Mouse (Mus musculus) heart, adult 18-20 months (tissue): ENCODE data around the gene Kcnip3. TPM values are rescaled to one million over a fixed set of nuclear protein-coding genes. Genes with fewer than 3 reads are reported as not detected.

Experiments used
- DNase-seq, 2 experiments: peaks; one replicate each; pipeline ENCODE4 v3.0.0; 2021 to 2022; ENCODE audit warnings: mixed read lengths in 1 of 2
- total RNA-seq, 2 experiments: library from RNA; stranded (reverse); gene quantifications; 2 replicates each; pipeline ENCODE4 v1.2.3; 2021

Kcnip3 gene
- total RNA-seq, 2 experiments from 2014 or later: 1.5 to 1.8 TPM

- DNase-seq: no peak
These were observed 3.6 kb downstream of the Kcnip3 start for GRCm38 (mm10) chr2:127518273-127518672.

GRCm38 (mm10) chr2:127517081-127517480, 4.8 kb downstream of the Kcnip3 start:
- DNase-seq: no peak

GRCm38 (mm10) chr2:127514380-127515124, 7.3 kb downstream of the Kcnip3 start:
- DNase-seq: no peak

GRCm38 (mm10) chr2:127513244-127513643, 8.7 kb downstream of the Kcnip3 start:
- no peak for DNase-seq

- DNase-seq: no peak
These were observed 10.5 kb downstream of the Kcnip3 start for GRCm38 (mm10) chr2:127511426-127511825.

DNA sequence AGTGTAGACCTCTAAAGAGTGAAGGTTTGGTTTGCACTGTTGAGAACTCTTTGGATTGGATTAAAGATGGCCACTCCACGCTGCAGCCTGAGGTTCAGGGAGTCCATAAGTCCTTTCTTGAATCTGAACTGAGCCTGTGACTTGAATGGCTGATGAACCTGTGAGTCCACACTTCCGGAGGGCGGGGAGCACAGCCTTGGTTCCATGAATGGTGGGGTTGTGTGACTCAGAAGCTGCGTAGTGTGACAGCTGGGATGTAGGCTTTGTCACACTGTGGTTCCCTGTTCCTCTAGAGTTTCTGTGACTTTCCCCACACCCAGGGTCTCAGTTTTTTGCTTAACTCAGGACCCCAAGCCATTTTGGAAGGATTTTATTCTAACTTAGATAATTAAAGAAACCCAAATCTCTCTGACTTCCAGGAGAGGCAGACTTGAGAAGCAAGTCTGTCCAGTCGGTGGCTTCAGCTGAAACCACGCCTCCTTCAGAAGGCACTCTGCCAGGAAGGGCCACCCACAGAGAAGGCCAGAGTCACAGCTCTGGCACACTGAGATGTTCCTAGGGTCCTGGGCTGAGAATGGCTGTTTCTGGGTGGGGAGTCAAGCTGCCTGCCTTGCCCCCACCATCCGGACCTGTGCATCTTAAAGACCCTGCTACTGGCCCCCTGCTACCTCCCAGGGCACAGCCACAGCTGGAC, 13.8 kb downstream of the Kcnip3 start:
- no peak for DNase-seq

DNA sequence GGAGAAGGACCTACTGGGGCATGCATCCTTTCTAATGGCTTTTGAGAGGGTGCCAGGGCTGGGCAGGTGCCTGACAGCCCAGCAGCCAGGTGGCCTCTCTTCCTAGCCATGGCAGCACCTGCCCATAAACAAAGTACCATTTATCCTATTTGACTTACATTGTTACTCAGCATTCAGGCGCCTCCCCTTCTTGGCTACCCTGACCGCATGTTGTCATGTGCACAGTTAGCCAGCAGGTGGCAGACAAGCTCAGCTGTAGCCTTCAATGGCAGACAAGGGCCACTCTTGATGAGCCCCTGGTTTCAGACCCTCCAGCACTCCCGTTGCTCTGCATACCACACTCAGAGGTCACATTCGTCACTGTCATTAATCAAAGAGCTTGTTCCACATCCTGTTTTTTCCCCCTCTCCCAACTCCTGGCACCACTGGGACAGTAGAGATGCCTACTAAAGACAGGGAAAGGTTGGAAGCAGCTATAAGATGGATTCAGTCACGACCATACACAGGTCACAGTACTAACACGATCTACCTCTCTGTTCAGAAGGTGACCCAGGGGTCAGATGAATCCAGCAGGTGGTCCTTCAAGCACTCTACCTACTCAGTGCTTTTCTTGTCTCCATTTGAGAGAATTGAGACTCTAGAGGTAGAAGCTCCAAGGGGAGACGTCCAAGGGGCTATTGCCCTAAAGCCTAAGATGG, 14.7 kb downstream of the Kcnip3 start:
- DNase-seq: peak; percentile 56 to 88

DNA sequence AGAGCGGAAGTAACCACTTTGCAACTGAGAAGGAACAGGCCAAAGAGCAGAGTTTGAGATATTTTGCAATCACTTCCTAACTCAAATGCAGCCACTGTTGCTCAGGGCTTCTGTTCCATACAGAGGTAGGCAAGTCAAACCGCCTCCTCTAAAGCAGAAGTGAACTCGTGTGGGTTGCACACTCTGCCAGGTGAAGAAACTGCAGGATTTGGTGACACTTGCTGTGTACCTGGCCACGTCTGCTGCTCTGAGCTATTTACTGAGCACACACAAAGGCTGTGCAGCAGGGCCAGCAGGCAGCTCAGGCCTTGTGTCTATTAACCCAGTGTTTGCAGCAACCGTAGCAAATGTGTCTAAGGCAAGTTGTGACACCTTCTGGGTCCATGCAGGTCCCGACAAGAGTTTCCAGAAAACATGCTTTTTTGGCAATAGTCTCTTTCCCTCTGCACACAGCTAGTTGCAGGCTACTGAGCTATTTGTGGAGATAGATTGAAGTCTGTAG, 15.7 kb downstream of the Kcnip3 start:
- DNase-seq: no peak

GRCm38 (mm10) chr2:127505196-127505595, 16.7 kb downstream of the Kcnip3 start:
- DNase-seq: no peak

- no peak for DNase-seq
These were observed 17.9 kb downstream of the Kcnip3 start for GRCm38 (mm10) chr2:127503751-127504549.

DNA sequence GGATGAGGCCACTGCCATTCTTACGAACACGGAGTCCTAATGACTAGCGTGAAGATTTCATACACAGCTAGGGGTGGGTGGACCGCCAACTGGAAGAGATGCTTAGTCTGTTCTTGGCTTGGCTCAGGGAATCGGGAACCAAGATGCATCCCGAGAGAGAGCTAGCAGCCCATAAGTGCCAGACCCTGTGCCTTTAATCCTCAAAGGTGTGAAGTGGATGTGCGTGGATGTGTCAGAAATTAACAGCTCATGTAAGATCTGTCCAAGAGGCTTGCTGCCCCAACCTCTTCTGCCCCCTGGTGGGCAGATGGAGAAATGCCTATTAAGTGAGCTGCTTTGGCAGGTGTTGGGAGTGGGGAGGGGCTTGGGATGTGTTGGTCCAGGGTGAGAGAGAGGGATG, 20.8 kb downstream of the Kcnip3 start:
- peak; percentile 52 to 82 for DNase-seq

DNA sequence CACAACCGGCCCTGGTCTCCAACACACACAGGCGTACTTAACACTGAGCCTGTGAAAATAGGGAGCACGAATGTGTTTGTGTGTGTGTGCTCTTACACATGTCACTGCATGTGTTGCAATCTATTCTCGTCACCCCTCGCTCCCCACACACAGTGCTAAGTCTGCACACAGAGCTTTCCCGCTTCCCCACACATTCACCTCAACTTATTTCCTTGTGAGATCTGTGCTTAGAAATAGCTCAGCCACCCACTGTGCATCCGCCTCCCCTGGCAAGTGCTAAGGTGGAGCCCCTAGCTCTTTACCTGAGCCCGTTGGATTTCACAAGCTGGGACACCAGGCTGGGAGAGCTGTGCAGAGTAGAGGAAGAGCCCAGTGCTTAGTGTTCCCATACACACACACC, 23.1 kb downstream of the Kcnip3 start:
- DNase-seq: no peak

DNA sequence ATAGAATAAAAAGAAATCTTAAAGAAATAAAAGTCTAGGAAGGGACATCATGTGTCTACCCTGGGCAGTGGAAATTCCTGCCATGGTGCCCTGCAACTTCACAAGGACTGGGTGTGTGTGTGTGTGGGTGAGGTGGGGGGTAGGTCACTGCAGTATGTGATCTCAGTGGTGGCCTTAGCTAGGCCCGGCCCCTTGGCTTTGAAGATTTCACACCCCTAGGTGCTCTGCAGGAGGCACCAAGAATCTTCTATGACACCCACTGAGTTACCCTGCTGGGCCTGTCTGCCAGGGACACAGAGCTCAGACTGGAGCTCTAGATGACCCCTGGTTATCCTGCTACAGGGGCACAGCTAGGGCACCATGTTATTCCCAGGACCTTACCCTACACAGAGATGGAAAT, 25.6 kb downstream of the Kcnip3 start:
- DNase-seq: no peak

DNA sequence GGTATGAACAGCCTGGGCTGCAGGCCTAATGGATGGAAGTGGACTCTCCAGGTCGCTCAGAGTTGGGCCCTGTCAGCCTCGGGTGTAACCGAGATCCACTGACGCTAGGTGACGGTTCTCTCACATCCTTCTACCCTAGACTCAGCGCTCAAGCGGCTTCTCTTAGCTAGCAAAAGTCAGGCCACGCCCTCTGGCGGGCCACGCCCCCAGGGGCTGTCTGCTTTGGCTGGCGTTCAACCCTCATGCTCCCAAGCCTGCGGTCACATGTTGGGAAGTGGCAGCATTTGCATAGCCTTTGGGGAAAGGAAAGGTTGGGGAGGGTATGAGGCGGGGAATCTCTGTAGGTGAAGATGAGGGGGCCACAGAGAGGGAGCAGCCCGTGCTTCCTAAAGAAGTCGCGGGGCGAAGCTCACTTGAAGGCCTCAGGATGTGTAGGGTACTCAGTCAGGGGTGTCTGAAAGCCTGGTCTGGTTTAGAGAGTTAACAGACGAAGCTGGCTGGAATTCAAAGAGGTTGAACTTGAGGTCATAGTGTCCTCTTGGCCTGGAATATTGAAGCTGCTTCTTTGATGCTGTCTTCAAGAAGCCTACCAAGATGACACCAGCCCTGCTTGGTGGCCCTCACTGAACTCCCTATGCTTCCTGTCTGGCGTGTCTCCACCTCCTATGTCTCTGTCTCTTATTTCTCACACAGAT, 37.3 kb downstream of the Kcnip3 start:
- peak; percentile 79 to 83 for DNase-seq

- DNase-seq: peak; percentile 70 to 75
These were observed 38.9 kb downstream of the Kcnip3 start for GRCm38 (mm10) chr2:127483001-127483400.

- DNase-seq: peak; percentile 90 to 93
These were observed 39.4 kb downstream of the Kcnip3 start for GRCm38 (mm10) chr2:127482533-127482911.

DNA sequence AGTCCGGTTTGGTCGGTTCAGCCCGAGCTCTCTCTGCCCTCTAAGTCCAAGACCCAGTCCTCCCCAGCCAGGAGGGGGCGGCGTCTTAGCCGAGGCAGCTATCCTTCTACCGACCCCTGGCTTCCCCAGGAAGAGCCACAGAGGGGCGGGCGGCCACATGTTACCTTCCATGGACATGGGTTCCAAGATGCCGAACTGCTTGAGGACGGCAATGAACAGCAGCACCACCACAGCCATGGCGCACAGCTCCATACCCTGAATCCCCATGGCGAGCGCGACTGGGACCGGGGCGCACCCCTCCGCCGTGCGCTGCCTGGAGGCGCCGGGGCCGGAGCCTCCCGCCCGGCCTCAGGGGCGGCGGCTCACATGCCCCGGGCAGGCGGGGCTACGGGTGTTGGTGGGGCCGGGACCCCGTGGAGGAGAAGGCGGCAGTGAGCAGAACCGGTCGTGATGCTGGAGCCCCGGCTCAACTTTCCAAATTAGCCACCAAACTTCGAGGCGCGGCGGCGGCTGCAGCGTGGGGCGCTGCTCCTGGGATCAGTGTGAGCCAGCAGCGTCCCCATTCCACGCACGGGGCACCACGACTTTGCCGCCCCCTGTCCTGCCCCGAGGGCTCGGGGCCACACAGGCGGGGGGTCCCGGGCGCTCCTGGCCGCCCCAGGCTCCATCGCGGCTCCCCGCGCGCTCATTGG, 39.9 kb downstream of the Kcnip3 start:
- peak; percentile 32 to 36 for DNase-seq

DNA sequence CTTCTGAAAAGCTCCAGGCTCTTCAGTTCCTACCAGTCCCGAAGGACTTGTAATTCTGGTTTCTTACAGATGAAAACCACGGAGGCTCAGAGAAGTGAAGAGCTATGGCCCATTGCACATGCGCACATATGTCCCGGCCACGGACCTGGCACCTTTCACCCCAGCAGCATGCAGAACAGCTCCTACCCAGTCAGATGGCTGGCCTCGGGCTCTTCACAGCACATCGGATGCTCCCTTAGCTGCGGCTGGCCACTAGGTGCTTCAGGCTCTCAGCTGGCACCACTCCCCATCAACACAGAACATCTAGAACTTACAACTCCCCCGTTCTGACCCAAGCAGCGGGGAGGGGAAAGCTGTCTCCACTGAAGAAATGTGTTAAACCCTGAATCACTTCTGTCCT, 42.1 kb downstream of the Kcnip3 start:
- DNase-seq: no peak

DNA sequence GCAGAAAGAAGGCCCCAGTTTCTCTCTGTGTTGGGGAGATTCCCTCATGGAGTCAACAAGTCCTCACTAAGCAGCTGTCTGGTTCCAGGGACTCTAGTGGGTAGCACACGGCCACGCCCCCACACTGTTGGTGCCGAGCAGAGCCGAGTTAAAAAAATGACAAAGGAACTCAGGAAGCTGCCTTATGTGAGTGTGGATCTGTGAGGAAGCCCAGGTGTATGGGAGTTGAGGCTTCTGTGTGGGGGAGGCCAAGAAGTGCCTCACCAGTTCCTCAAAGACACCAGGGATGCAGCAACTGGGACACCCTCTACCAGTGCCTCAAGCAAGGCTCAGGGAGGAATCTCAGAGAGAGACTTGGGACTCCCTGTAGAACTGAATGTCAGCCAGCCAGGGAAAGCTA, 42.7 kb downstream of the Kcnip3 start:
- DNase-seq: no peak

GRCm38 (mm10) chr2:127472279-127472678, 49.6 kb downstream of the Kcnip3 start:
- no peak for DNase-seq

GRCm38 (mm10) chr2:127471281-127471680, 50.6 kb downstream of the Kcnip3 start:
- DNase-seq: peak; percentile 29 to 34
